22 mouse cellular contexts compared by ENCODE assay signal in genomic region chr2:92139365-92139764, GRCm38 (mm10). TPM values are rescaled to one million over a fixed set of nuclear protein-coding genes. Genes with fewer than 3 reads are reported as not detected.
A peak's percentile ranks its signal among the peaks of the same experiment; 100 is the strongest.
DNase-seq lines count a peak whose midpoint lies in the region; ATAC-seq lines count a peak whose summit lies in the region.
"Had no signal": no experiment of that assay in that cellular context is flagged by ENCODE, and none has a peak within 500 bp of the region (broad histone marks: within the 10 kb centered on the region; RNA-seq: fewer than 3 reads in every experiment).

No protein-coding gene starts in this region.

- no peaks in the 10 kb centered on the region for H3K4me1 ChIP-seq in kidney, embryonic 14.5 days (ENCODE audit: control insufficient read depth, insufficient read depth, low read length)
- H3K4me1 ChIP-seq: intestine, embryonic 15.5 days; liver, embryonic 13.5 days had no signal

- no peaks in the 10 kb centered on the region for H3K9me3 ChIP-seq in kidney, embryonic 14.5 days (ENCODE audit: control insufficient read depth, low read length)
- H3K9me3 ChIP-seq: embryonic facial prominence, embryonic 15.5 days; forebrain, embryonic 15.5 days; intestine, embryonic 15.5 days; limb, embryonic 12.5 days; liver, embryonic 13.5 days; midbrain, embryonic 10.5 days; neural tube, embryonic 15.5 days had no signal

- intact Hi-C loops in heart, postnatal 36 days (cut with DNase I), result no loop called here

- H3K4me2 ChIP-seq in kidney, embryonic 14.5 days (replicated peaks; ENCODE audit: low read depth, low read length), result no peak overlapping the region
- H3K4me2 ChIP-seq: embryonic facial prominence, embryonic 15.5 days; forebrain, embryonic 15.5 days; intestine, embryonic 15.5 days; limb, embryonic 12.5 days; liver, embryonic 13.5 days; neural tube, embryonic 15.5 days had no signal

- H3K36me3 ChIP-seq in kidney, embryonic 14.5 days (ENCODE audit: control insufficient read depth, insufficient read depth, low read length), result no peaks in the 10 kb centered on the region
- H3K36me3 ChIP-seq: embryonic facial prominence, embryonic 15.5 days; forebrain, embryonic 15.5 days; intestine, embryonic 15.5 days; limb, embryonic 12.5 days; liver, embryonic 13.5 days; midbrain, embryonic 10.5 days; neural tube, embryonic 15.5 days had no signal

- no peak overlapping the region for H3K27ac ChIP-seq in kidney, embryonic 14.5 days (ENCODE audit: low read depth, low read length)
- H3K27ac ChIP-seq: embryonic facial prominence, embryonic 15.5 days; forebrain, embryonic 15.5 days; intestine, embryonic 15.5 days; limb, embryonic 12.5 days; liver, embryonic 13.5 days; midbrain, embryonic 10.5 days; neural tube, embryonic 15.5 days had no signal

- no peak overlapping the region for H3K9ac ChIP-seq in kidney, embryonic 14.5 days (ENCODE audit: low read depth, low read length)
- H3K9ac ChIP-seq: embryonic facial prominence, embryonic 15.5 days; forebrain, embryonic 15.5 days; intestine, embryonic 15.5 days; limb, embryonic 12.5 days; liver, embryonic 13.5 days; neural tube, embryonic 15.5 days had no signal

- no peaks in the 10 kb centered on the region for H3K27me3 ChIP-seq in kidney, embryonic 14.5 days (ENCODE audit: control insufficient read depth, insufficient read depth, low read length)
- H3K27me3 ChIP-seq: embryonic facial prominence, embryonic 15.5 days; forebrain, embryonic 15.5 days; intestine, embryonic 15.5 days; limb, embryonic 12.5 days; neural tube, embryonic 15.5 days had no signal

- peak; percentile 37 for DNase-seq in heart, adult 11 months
- DNase-seq in heart, postnatal 36 days, result no peak
- DNase-seq in kidney, postnatal 36 days, result peak; percentile 8 to 31
- peak; percentile 15 for DNase-seq in ovary, postnatal 14 days (ENCODE audit: low spot score)
- no peak for DNase-seq in ovary, adult 18-20 months (ENCODE audit: low spot score)
- peak; percentile 7 for DNase-seq in skeletal muscle tissue, adult 2 months (ENCODE audit: low read depth, low spot score)
- DNase-seq: cerebellum, adult 8-10 months; cerebellum, postnatal 36 days; embryo, embryonic 11 days; gastrocnemius, postnatal 14 days; liver, embryonic 13.5 days had no signal

- no peak for ATAC-seq in kidney, embryonic 14.5 days (ENCODE audit: low FRiP score, low TSS enrichment)
- no peak for ATAC-seq in monocyte, adult 5-6 weeks (replicated peaks; ENCODE audit: insufficient number of reproducible peaks, low FRiP score, low TSS enrichment, poor library complexity, severe bottlenecking)
- ATAC-seq: forebrain, embryonic 15.5 days; hindbrain, embryonic 16.5 days; intestine, embryonic 15.5 days; midbrain, embryonic 16.5 days; Patski had no signal

- H3K4me3 ChIP-seq in kidney, embryonic 14.5 days (ENCODE audit: low read length), result no peak overlapping the region
- H3K4me3 ChIP-seq: embryonic facial prominence, embryonic 15.5 days; forebrain, embryonic 15.5 days; intestine, embryonic 15.5 days; limb, embryonic 12.5 days; liver, embryonic 13.5 days; midbrain, embryonic 10.5 days; neural tube, embryonic 15.5 days had no signal

RNA-seq across cellular contexts. Expression of gene Phf21a, which starts 46.4 kb away (rescaled TPM):
- 10 to 100 TPM; 24.8 to 30.1 TPM for total RNA-seq in heart, postnatal 36 days (2021)
- polyA plus RNA-seq in kidney, embryonic 14.5 days (2014; fragmentation: Nextera tagmentation; extraction: Ambion mirVana), result 25.3 and 36.3 TPM in 2 replicates
- total RNA-seq in monocyte, adult 5-6 weeks (2017), result 96.6 to 144 TPM (median 103 TPM) in 3 replicates

Comparison
In these comparisons a context has a peak if more than half of its experiments do, and no peak if none do; other contexts are left out.
1. DNase-seq: peak in heart, adult 11 months (single experiment), kidney, postnatal 36 days (2 of 2), ovary, postnatal 14 days (single experiment) and skeletal muscle tissue, adult 2 months (single experiment); none in heart, postnatal 36 days (0 of 2) and ovary, adult 18-20 months (single experiment).